Mouse (Mus musculus): ENCODE data around the gene Cpa5.

- TF ChIP-seq CTCF (IDR thresholded peaks at IDR 0.05; ENCODE audit: insufficient read depth, low read depth, low read length) (no peak), POLR2A (IDR thresholded peaks at IDR 0.05; ENCODE audit: insufficient read depth, low read depth, low read length) (no peak)
These were observed 69.6 kb downstream of the Cpa5 start for GRCm38 (mm10) chr6:30680442-30680841.

All from olfactory bulb, adult 2 months (tissue).